Mouse (Mus musculus) midbrain, embryonic 13.5 days (tissue): ENCODE measurements around the gene Panx1. TPM values are rescaled to one million over a fixed set of nuclear protein-coding genes. Genes with fewer than 3 reads are reported as not detected.

Experiments
- ATAC-seq: fragments of 200-750 bp; cut with Nextera tagmentation; 2 replicates; pipeline ENCODE4 v1.8.0; 2017; ENCODE audit warnings: mild to moderate bottlenecking, moderate TSS enrichment, moderate library complexity
- H3K27ac ChIP-seq: fragments of 300-500 bp; sonication (generic); 2 replicates; pipeline ENCODE4 v1.5.1; 2015; ENCODE audit warnings: inconsistent platforms, mild to moderate bottlenecking, moderate library complexity
- H3K27me3 ChIP-seq: fragments of 300-500 bp; sonication (generic); 2 replicates; pipeline ENCODE4 v1.6.1; 2015; ENCODE audit warnings: mild to moderate bottlenecking, inconsistent platforms
- H3K36me3 ChIP-seq: fragments of 300-500 bp; sonication (generic); 2 replicates; pipeline ENCODE4 v1.6.1; 2015; ENCODE audit warnings: mild to moderate bottlenecking, inconsistent platforms
- H3K4me1 ChIP-seq: fragments of 300-500 bp; sonication (generic); replicated peaks from 2 replicates; pipeline ENCODE4 v1.6.1; 2015; ENCODE audit warnings: inconsistent platforms
- H3K4me2 ChIP-seq: fragments of 300-500 bp; sonication (generic); replicated peaks from 2 replicates; pipeline ENCODE4 v1.6.1; 2015; ENCODE audit warnings: moderate library complexity, mild to moderate bottlenecking, inconsistent platforms
- H3K4me3 ChIP-seq: fragments of 300-500 bp; sonication (generic); replicated peaks from 2 replicates; pipeline ENCODE4 v1.5.1; 2015; ENCODE audit warnings: mild to moderate bottlenecking, inconsistent platforms
- H3K9ac ChIP-seq: fragments of 300-500 bp; sonication (generic); replicated peaks from 2 replicates; pipeline ENCODE4 v1.6.1; 2015; ENCODE audit warnings: mild to moderate bottlenecking, inconsistent platforms
- H3K9me3 ChIP-seq: fragments of 300-500 bp; sonication (generic); 2 replicates; pipeline ENCODE4 v1.6.1; 2016; ENCODE audit warnings: mild to moderate bottlenecking, inconsistent platforms
- WGBS: fragments of 180-500 bp; shearing (Covaris S2); methylation state at CpG from one replicate; pipeline ENCODE4 v1.1.7; 2015; 5-methylcytosine and 5-hydroxymethylcytosine counted together
- polyA plus RNA-seq: library from polyadenylated mRNA; unstranded; fragments of >200 nt; fragmentation: Nextera tagmentation; extraction: Ambion mirVana; gene quantifications from 2 replicates; pipeline ENCODE4 v1.2.1, GENCODE M21; 2015

The Panx1 gene
- polyA plus RNA-seq, 1 experiment from 2014 or later: 155 TPM

- ATAC-seq: no peak
- Histone ChIP-seq H3K4me2 (no peak overlapping the region), H3K27ac (no peak overlapping the region), H3K4me1 (no peaks in the 10 kb centered on the region), H3K27me3 (no peaks in the 10 kb centered on the region), H3K9me3 (no peaks in the 10 kb centered on the region), H3K36me3 (peaks cover 56% of the 10 kb centered on the region), H3K4me3 (no peak overlapping the region), H3K9ac (no peak overlapping the region)
- 93% methylated on average over 5 of the region's 5 CpGs for WGBS
Observed at GRCm38 (mm10) chr9:15018756-15019131, 26.5 kb downstream of the Panx1 start.

GRCm38 (mm10) chr9:15017791-15018755, 27.2 kb downstream of the Panx1 start:
- no peaks in the 10 kb centered on the region for H3K9me3 ChIP-seq
- H3K4me2 ChIP-seq: no peak overlapping the region
- H3K27ac ChIP-seq: no peak overlapping the region
- H3K36me3 ChIP-seq: peaks cover 56% of the 10 kb centered on the region
- H3K4me1 ChIP-seq: no peaks in the 10 kb centered on the region
- H3K4me3 ChIP-seq: no peak overlapping the region
- ATAC-seq: no peak
- no peak overlapping the region for H3K9ac ChIP-seq
- WGBS: 92% methylated on average over 18 of the region's 18 CpGs
- H3K27me3 ChIP-seq: no peaks in the 10 kb centered on the region

- Histone ChIP-seq H3K36me3 (peaks cover 52% of the 10 kb centered on the region), H3K9me3 (no peaks in the 10 kb centered on the region), H3K27me3 (no peaks in the 10 kb centered on the region), H3K27ac (no peak overlapping the region), H3K9ac (no peak overlapping the region), H3K4me3 (no peak overlapping the region), H3K4me1 (no peaks in the 10 kb centered on the region), H3K4me2 (no peak overlapping the region)
- 55% methylated on average over 7 of the region's 7 CpGs for WGBS
- peak; percentile 71 for ATAC-seq
Observed at GRCm38 (mm10) chr9:15015223-15015956, 29.9 kb downstream of the Panx1 start.

GRCm38 (mm10) chr9:15007566-15007965, 37.7 kb downstream of the Panx1 start:
- Histone ChIP-seq H3K4me3 (no peak overlapping the region), H3K27me3 (no peaks in the 10 kb centered on the region), H3K9ac (no peak overlapping the region), H3K27ac (no peak overlapping the region), H3K9me3 (no peaks in the 10 kb centered on the region), H3K4me1 (peaks cover 16% of the 10 kb centered on the region), H3K4me2 (no peak overlapping the region), H3K36me3 (peaks cover 69% of the 10 kb centered on the region)
- no peak for ATAC-seq
- WGBS: 84% methylated on average over 14 of the region's 14 CpGs

- 72% methylated on average over 9 of the region's 9 CpGs for WGBS
- no peak for ATAC-seq
- no peaks in the 10 kb centered on the region for H3K27me3 ChIP-seq
- H3K4me2 ChIP-seq: no peak overlapping the region
- H3K36me3 ChIP-seq: peaks cover 69% of the 10 kb centered on the region
- H3K4me3 ChIP-seq: no peak overlapping the region
- no peak overlapping the region for H3K27ac ChIP-seq
- no peak overlapping the region for H3K9ac ChIP-seq
- H3K4me1 ChIP-seq: peaks cover 20% of the 10 kb centered on the region
- no peaks in the 10 kb centered on the region for H3K9me3 ChIP-seq
Observed at GRCm38 (mm10) chr9:15004298-15004685, 41.0 kb downstream of the Panx1 start.

GRCm38 (mm10) chr9:15003676-15004297, 41.5 kb downstream of the Panx1 start:
- WGBS: 47% methylated on average over 10 of the region's 10 CpGs
- no peak overlapping the region for H3K27ac ChIP-seq
- peaks cover 64% of the 10 kb centered on the region for H3K36me3 ChIP-seq
- no peak for ATAC-seq
- H3K4me2 ChIP-seq: no peak overlapping the region
- no peaks in the 10 kb centered on the region for H3K27me3 ChIP-seq
- peaks cover 20% of the 10 kb centered on the region for H3K4me1 ChIP-seq
- no peak overlapping the region for H3K4me3 ChIP-seq
- H3K9me3 ChIP-seq: no peaks in the 10 kb centered on the region
- H3K9ac ChIP-seq: no peak overlapping the region

- no peak overlapping the region for H3K4me3 ChIP-seq
- no peak overlapping the region for H3K9ac ChIP-seq
- H3K4me1 ChIP-seq: peaks cover 20% of the 10 kb centered on the region
- H3K4me2 ChIP-seq: no peak overlapping the region
- no peaks in the 10 kb centered on the region for H3K27me3 ChIP-seq
- 0 out of 2 replicates have a peak, but pooled peaks have one; percentile 21 for ATAC-seq
- H3K27ac ChIP-seq: no peak overlapping the region
- no peaks in the 10 kb centered on the region for H3K9me3 ChIP-seq
- 39% methylated on average over 6 of the region's 6 CpGs for WGBS
- H3K36me3 ChIP-seq: peaks cover 58% of the 10 kb centered on the region
Observed at GRCm38 (mm10) chr9:15002995-15003613, 42.2 kb downstream of the Panx1 start.

- H3K27me3 ChIP-seq: no peaks in the 10 kb centered on the region
- peaks cover 18% of the 10 kb centered on the region for H3K36me3 ChIP-seq
- no peak overlapping the region for H3K4me3 ChIP-seq
- no peak overlapping the region for H3K9ac ChIP-seq
- H3K27ac ChIP-seq: no peak overlapping the region
- H3K4me2 ChIP-seq: no peak overlapping the region
- H3K4me1 ChIP-seq: peaks cover 22% of the 10 kb centered on the region
- 92% methylated on average over 9 of the region's 9 CpGs for WGBS
- ATAC-seq: no peak
- no peaks in the 10 kb centered on the region for H3K9me3 ChIP-seq
Observed at GRCm38 (mm10) chr9:14998790-14999189, 46.5 kb downstream of the Panx1 start.

- H3K27ac ChIP-seq: no peak overlapping the region
- no peaks in the 10 kb centered on the region for H3K9me3 ChIP-seq
- no peak overlapping the region for H3K4me2 ChIP-seq
- H3K4me1 ChIP-seq: peaks cover 11% of the 10 kb centered on the region
- no peak overlapping the region for H3K9ac ChIP-seq
- WGBS: 76% methylated on average over 11 of the region's 11 CpGs
- H3K36me3 ChIP-seq: peaks cover 12% of the 10 kb centered on the region
- H3K27me3 ChIP-seq: no peaks in the 10 kb centered on the region
- no peak overlapping the region for H3K4me3 ChIP-seq
- ATAC-seq: peak; percentile 18; the same call in 1 of the 2 replicates
Observed at GRCm38 (mm10) chr9:14997271-14998055, 47.8 kb downstream of the Panx1 start.

GRCm38 (mm10) chr9:14995525-14995924, 49.8 kb downstream of the Panx1 start:
- Histone ChIP-seq H3K4me3 (no peak overlapping the region), H3K27me3 (no peaks in the 10 kb centered on the region), H3K36me3 (no peaks in the 10 kb centered on the region; the same call in 1 of the 2 replicates), H3K9ac (no peak overlapping the region), H3K4me2 (no peak overlapping the region), H3K9me3 (no peaks in the 10 kb centered on the region), H3K4me1 (peaks cover 6% of the 10 kb centered on the region), H3K27ac (no peak overlapping the region)
- ATAC-seq: no peak
- WGBS: 79% methylated on average over 1 of the region's 1 CpGs
